Mouse (Mus musculus) lung, embryonic 15.5 days (tissue): ENCODE measurements around the gene Irs1. TPM values are rescaled to one million over a fixed set of nuclear protein-coding genes. Genes with fewer than 3 reads are reported as not detected.
A peak's percentile ranks its signal among the peaks of the same experiment; 100 is the strongest.

Experiments used
- ATAC-seq: fragments of 200-750 bp; cut with Nextera tagmentation; 2 replicates; pipeline ENCODE4 v1.8.0; 2017; ENCODE audit warnings: moderate number of reproducible peaks, borderline replicate concordance; ENCODE audit not compliant: low FRiP score, low TSS enrichment; ENCODE audit errors: extremely low read depth
- H3K27ac ChIP-seq: fragments of 300-500 bp; sonication (generic); 2 replicates; pipeline ENCODE4 v1.5.1; 2015; ENCODE audit warnings: moderate library complexity, mild to moderate bottlenecking, inconsistent platforms
- H3K27me3 ChIP-seq: fragments of 300-500 bp; sonication (generic); 2 replicates; pipeline ENCODE4 v1.6.1; 2015; ENCODE audit warnings: inconsistent platforms
- H3K36me3 ChIP-seq: fragments of 300-500 bp; sonication (generic); 2 replicates; pipeline ENCODE4 v1.6.1; 2015; ENCODE audit warnings: inconsistent platforms
- H3K4me1 ChIP-seq: fragments of 300-500 bp; sonication (generic); 2 replicates; pipeline ENCODE4 v1.6.1; 2015; ENCODE audit warnings: inconsistent platforms
- H3K4me2 ChIP-seq: fragments of 300-500 bp; sonication (generic); 2 replicates; pipeline ENCODE4 v1.6.1; 2015; ENCODE audit warnings: inconsistent platforms, mild to moderate bottlenecking, moderate library complexity
- H3K4me3 ChIP-seq: fragments of 300-500 bp; sonication (generic); 2 replicates; pipeline ENCODE4 v1.5.1; 2015; ENCODE audit warnings: mild to moderate bottlenecking, inconsistent platforms
- H3K9ac ChIP-seq: fragments of 300-500 bp; sonication (generic); 2 replicates; pipeline ENCODE4 v1.6.1; 2015; ENCODE audit warnings: inconsistent platforms
- H3K9me3 ChIP-seq: fragments of 300-500 bp; sonication (generic); 2 replicates; pipeline ENCODE4 v1.6.1; 2016; ENCODE audit warnings: inconsistent platforms
- WGBS: fragments of 180-500 bp; shearing (Covaris S2); methylation state at CpG from one replicate; pipeline ENCODE4 v1.1.7; 2015; 5-methylcytosine and 5-hydroxymethylcytosine counted together
- polyA plus RNA-seq: library from polyadenylated mRNA; unstranded; fragments of >200 nt; fragmentation: Nextera tagmentation; extraction: Ambion mirVana; gene quantifications from 2 replicates; pipeline ENCODE4 v1.2.1, GENCODE M21; 2015

Gene Irs1
- polyA plus RNA-seq, 1 experiment from 2014 or later = 12.7 TPM

GRCm38 (mm10) chr1:82272231-82272630, 19.0 kb downstream of the Irs1 start:
- Histone ChIP-seq H3K9me3 (no peaks in the 10 kb centered on the region), H3K4me1 (peaks cover 21% of the 10 kb centered on the region), H3K36me3 (peaks cover 36% of the 10 kb centered on the region), H3K27ac (no peak overlapping the region), H3K27me3 (no peaks in the 10 kb centered on the region), H3K4me2 (no peak overlapping the region), H3K9ac (no peak overlapping the region), H3K4me3 (no peak overlapping the region)
- 77% methylated on average over 5 of the region's 5 CpGs for WGBS
- ATAC-seq = no peak

DNA sequence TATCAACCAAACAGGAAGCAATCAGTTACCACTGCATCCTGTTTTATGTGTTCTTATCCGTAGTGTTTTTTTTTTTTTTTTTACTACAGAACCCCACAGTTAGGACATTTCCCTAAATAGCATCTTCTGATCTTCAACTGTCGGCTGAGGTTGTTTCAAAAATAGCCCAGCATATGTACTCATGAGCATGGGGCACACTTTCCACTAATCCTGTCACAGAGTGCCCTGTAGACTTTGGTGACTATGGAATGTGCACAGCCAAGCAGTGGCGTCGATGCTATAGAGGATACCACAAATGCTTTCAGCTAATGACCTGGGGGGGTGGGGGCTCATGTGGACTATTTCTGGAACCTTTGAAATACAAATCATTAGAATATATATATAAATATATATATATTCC, 23.7 kb downstream of the Irs1 start:
- WGBS = 45% methylated on average over 4 of the region's 4 CpGs

DNA sequence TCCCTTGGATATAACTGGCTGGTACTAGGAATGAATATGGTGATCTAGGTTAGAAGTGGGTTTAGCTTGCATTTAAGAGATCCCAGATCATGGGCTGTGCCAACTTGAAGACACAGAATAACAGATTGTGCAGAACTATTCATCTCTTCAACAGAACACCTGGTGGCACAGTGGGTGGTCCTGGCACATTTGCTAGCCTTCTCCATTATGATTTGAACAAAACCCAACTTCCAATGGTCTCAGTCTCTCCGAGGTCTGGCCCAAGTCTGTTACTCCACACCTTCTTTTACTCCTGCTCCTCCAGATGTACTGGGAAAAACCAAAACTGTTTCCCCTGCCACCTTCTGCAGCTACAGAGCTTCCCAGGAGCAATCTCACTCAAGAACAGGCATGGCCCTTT, 28.9 kb downstream of the Irs1 start:
- WGBS = 71% methylated on average over 1 of the region's 1 CpGs
- no peak for ATAC-seq
- no peak overlapping the region for H3K4me3 ChIP-seq

More for the DNA sequence above, 23.7 kb downstream of the Irs1 start:
- Histone ChIP-seq H3K4me2 (no peak overlapping the region), H3K9ac (no peak overlapping the region), H3K4me3 (no peak overlapping the region), H3K27ac (no peak overlapping the region), H3K4me1 (0 out of 2 replicates have a peak, but pooled peaks cover under 1% of the 10 kb centered on the region), H3K27me3 (no peaks in the 10 kb centered on the region), H3K36me3 (peaks cover 26% of the 10 kb centered on the region; the same call in 1 of the 2 replicates), H3K9me3 (no peaks in the 10 kb centered on the region)
- ATAC-seq = no peak

GRCm38 (mm10) chr1:82261638-82262037, 29.6 kb downstream of the Irs1 start:
- Histone ChIP-seq H3K9ac (no peak overlapping the region), H3K36me3 (peaks cover 5% of the 10 kb centered on the region; the same call in 1 of the 2 replicates), H3K27ac (no peak overlapping the region), H3K4me1 (peaks cover 14% of the 10 kb centered on the region; the same call in 1 of the 2 replicates), H3K27me3 (no peaks in the 10 kb centered on the region), H3K9me3 (no peaks in the 10 kb centered on the region), H3K4me3 (no peak overlapping the region), H3K4me2 (no peak overlapping the region)
- no peak for ATAC-seq
- WGBS = 81% methylated on average over 5 of the region's 5 CpGs

More for the DNA sequence above, 28.9 kb downstream of the Irs1 start:
- H3K9me3 ChIP-seq = no peaks in the 10 kb centered on the region
- H3K4me2 ChIP-seq = no peak overlapping the region
- no peaks in the 10 kb centered on the region for H3K27me3 ChIP-seq
- peaks cover 12% of the 10 kb centered on the region; the same call in 1 of the 2 replicates for H3K4me1 ChIP-seq
- H3K9ac ChIP-seq = no peak overlapping the region
- H3K36me3 ChIP-seq = peaks cover 5% of the 10 kb centered on the region; the same call in 1 of the 2 replicates
- H3K27ac ChIP-seq = no peak overlapping the region

GRCm38 (mm10) chr1:82261053-82261618, 30.1 kb downstream of the Irs1 start:
- Histone ChIP-seq H3K9me3 (no peaks in the 10 kb centered on the region), H3K4me3 (no peak overlapping the region), H3K36me3 (peaks cover 4% of the 10 kb centered on the region; the same call in 1 of the 2 replicates), H3K4me2 (no peak overlapping the region), H3K27me3 (no peaks in the 10 kb centered on the region), H3K9ac (no peak overlapping the region), H3K27ac (no peak overlapping the region), H3K4me1 (peaks cover 14% of the 10 kb centered on the region; the same call in 1 of the 2 replicates)
- 66% methylated on average over 9 of the region's 9 CpGs for WGBS
- ATAC-seq = no peak

DNA sequence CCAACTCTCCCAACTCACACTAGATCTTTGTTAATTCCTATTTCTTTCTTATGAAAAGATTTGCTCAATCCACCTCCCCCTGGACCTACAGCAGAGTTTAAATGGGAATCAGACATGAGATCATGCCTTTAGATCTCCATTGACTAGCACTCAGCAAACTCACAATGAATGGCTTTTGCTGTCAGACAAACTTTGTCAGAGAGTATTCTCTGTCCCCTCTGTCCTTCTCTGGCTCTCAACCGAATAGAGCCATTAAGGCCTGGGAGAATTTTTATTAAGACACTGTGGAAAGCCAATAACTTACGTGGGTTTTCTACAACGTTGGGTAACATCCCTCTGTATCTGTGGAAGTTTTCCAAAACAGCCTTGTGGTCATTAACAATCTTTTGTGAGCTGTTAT, 31.2 kb downstream of the Irs1 start:
- H3K27me3 ChIP-seq = no peaks in the 10 kb centered on the region
- peaks cover 14% of the 10 kb centered on the region; the same call in 1 of the 2 replicates for H3K4me1 ChIP-seq
- WGBS = 61% methylated on average over 3 of the region's 3 CpGs
- no peaks in the 10 kb centered on the region for H3K9me3 ChIP-seq
- 0 out of 2 replicates have a peak, but pooled peaks cover 6% of the 10 kb centered on the region for H3K36me3 ChIP-seq
- no peak overlapping the region for H3K9ac ChIP-seq
- H3K4me3 ChIP-seq = no peak overlapping the region
- ATAC-seq = no peak
- no peak overlapping the region for H3K4me2 ChIP-seq
- no peak overlapping the region for H3K27ac ChIP-seq

- Histone ChIP-seq H3K27ac (no peak overlapping the region), H3K9ac (no peak overlapping the region), H3K27me3 (no peaks in the 10 kb centered on the region), H3K36me3 (0 out of 2 replicates have a peak, but pooled peaks cover 7% of the 10 kb centered on the region), H3K4me1 (peaks cover 14% of the 10 kb centered on the region; the same call in 1 of the 2 replicates), H3K9me3 (no peaks in the 10 kb centered on the region), H3K4me3 (no peak overlapping the region), H3K4me2 (no peak overlapping the region)
- 45% methylated on average over 7 of the region's 7 CpGs for WGBS
- ATAC-seq = no peak
Measured at GRCm38 (mm10) chr1:82258331-82258730, 32.9 kb downstream of the Irs1 start.

- Histone ChIP-seq H3K27me3 (no peaks in the 10 kb centered on the region), H3K4me3 (no peak overlapping the region), H3K9me3 (no peaks in the 10 kb centered on the region), H3K4me1 (peaks cover 12% of the 10 kb centered on the region; the same call in 1 of the 2 replicates), H3K36me3 (0 out of 2 replicates have a peak, but pooled peaks cover 8% of the 10 kb centered on the region), H3K9ac (no peak overlapping the region), H3K4me2 (no peak overlapping the region), H3K27ac (no peak overlapping the region)
- 40% methylated on average over 5 of the region's 5 CpGs for WGBS
- no peak for ATAC-seq
Measured at GRCm38 (mm10) chr1:82257457-82257856, 33.8 kb downstream of the Irs1 start.

- ATAC-seq = peak; percentile 55; the same call in 1 of the 2 replicates
- H3K9ac ChIP-seq = no peak overlapping the region
- H3K36me3 ChIP-seq = 0 out of 2 replicates have a peak, but pooled peaks cover 9% of the 10 kb centered on the region
- no peaks in the 10 kb centered on the region for H3K9me3 ChIP-seq
- H3K27ac ChIP-seq = no peak overlapping the region
- H3K4me3 ChIP-seq = no peak overlapping the region
- 56% methylated on average over 9 of the region's 9 CpGs for WGBS
- peaks cover 18% of the 10 kb centered on the region; the same call in 1 of the 2 replicates for H3K4me1 ChIP-seq
- no peaks in the 10 kb centered on the region for H3K27me3 ChIP-seq
- H3K4me2 ChIP-seq = no peak overlapping the region
Measured at GRCm38 (mm10) chr1:82253789-82254445, 37.3 kb downstream of the Irs1 start.

GRCm38 (mm10) chr1:82247221-82247951, 43.8 kb downstream of the Irs1 start:
- Histone ChIP-seq H3K36me3 (0 out of 2 replicates have a peak, but pooled peaks cover 18% of the 10 kb centered on the region), H3K27ac (no peak overlapping the region), H3K9ac (no peak overlapping the region), H3K27me3 (no peaks in the 10 kb centered on the region), H3K9me3 (no peaks in the 10 kb centered on the region), H3K4me2 (no peak overlapping the region), H3K4me1 (peaks cover 22% of the 10 kb centered on the region), H3K4me3 (no peak overlapping the region)
- WGBS = 40% methylated on average over 10 of the region's 10 CpGs
- ATAC-seq = peak; percentile 42; the same call in 1 of the 2 replicates

- Histone ChIP-seq H3K4me1 (peaks cover 12% of the 10 kb centered on the region), H3K27ac (no peak overlapping the region), H3K9me3 (no peaks in the 10 kb centered on the region), H3K27me3 (no peaks in the 10 kb centered on the region), H3K4me3 (no peak overlapping the region), H3K9ac (no peak overlapping the region), H3K4me2 (no peak overlapping the region), H3K36me3 (0 out of 2 replicates have a peak, but pooled peaks cover 18% of the 10 kb centered on the region)
- no peak for ATAC-seq
- 71% methylated on average over 5 of the region's 5 CpGs for WGBS
Measured at GRCm38 (mm10) chr1:82245002-82245401, 46.2 kb downstream of the Irs1 start.
